Mouse (Mus musculus) heart, embryonic 10.5 days (tissue): ENCODE measurements at regions not wholly inside any gene's neighbourhood (a gene's known extent, or its start where the extent isn't known, plus 50 kb on each side); places are given as distances from the start of the nearest gene placed in this dataset.
A peak's percentile ranks its signal among the peaks of the same experiment; 100 is the strongest.

Experiments used
- DNase-seq: peaks from one replicate; pipeline ENCODE4 v3.0.0-alpha.2; 2017; ENCODE audit warnings: low spot score
- H3K27ac ChIP-seq: fragments of 300-500 bp; sonication (generic); 2 replicates; pipeline ENCODE4 v1.5.1; 2016; ENCODE audit warnings: mild to moderate bottlenecking
- H3K27me3 ChIP-seq: fragments of 300-500 bp; sonication (generic); 2 replicates; pipeline ENCODE4 v1.6.1; 2016; ENCODE audit warnings: mild to moderate bottlenecking; ENCODE audit not compliant: poor library complexity, insufficient read depth, severe bottlenecking
- H3K36me3 ChIP-seq: fragments of 300-500 bp; sonication (generic); 2 replicates; pipeline ENCODE4 v1.6.1; 2016; ENCODE audit warnings: mild to moderate bottlenecking, moderate library complexity
- H3K4me1 ChIP-seq: fragments of 300-500 bp; sonication (generic); 2 replicates; pipeline ENCODE4 v1.6.1; 2016; ENCODE audit warnings: mild to moderate bottlenecking
- H3K4me3 ChIP-seq: fragments of 300-500 bp; sonication (generic); 2 replicates; pipeline ENCODE4 v1.5.1; 2016; ENCODE audit warnings: mild to moderate bottlenecking, moderate library complexity
- H3K9me3 ChIP-seq: fragments of 300-500 bp; sonication (generic); 2 replicates; pipeline ENCODE4 v1.6.1; 2016; ENCODE audit warnings: mild to moderate bottlenecking, moderate library complexity
- WGBS: fragments of 180-500 bp; shearing (Covaris S2); methylation state at CpG from one replicate; pipeline ENCODE4 v1.1.7; 2016; 5-methylcytosine and 5-hydroxymethylcytosine counted together

DNA sequence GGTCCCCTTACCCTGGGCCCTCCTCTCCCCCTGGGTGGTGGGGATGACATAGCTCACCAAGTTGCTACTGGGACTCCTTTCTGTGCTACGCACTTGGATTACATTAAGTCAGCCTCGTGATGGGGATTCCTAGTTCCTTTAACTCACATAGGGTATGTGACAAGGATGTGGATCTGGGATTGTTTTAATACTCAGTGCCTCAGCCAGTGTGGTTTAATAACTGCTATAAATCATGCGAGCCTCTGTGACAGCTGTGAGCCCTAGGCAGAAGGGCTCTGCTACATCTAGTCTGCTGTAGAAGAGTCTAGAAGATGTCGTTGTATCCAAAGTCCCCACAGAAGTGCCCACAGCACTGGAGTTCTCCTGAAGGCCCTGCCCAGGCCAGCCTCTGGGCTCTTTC lies 796.5 kb upstream of the Car8 start:
- no peaks in the 10 kb centered on the region for H3K9me3 ChIP-seq
- WGBS: 68% methylated on average over 4 of the region's 4 CpGs
- H3K36me3 ChIP-seq: no peaks in the 10 kb centered on the region
- H3K27ac ChIP-seq: no peak overlapping the region
- H3K4me3 ChIP-seq: no peak overlapping the region
- no peaks in the 10 kb centered on the region for H3K27me3 ChIP-seq
- DNase-seq: no peak
- H3K4me1 ChIP-seq: peaks cover 12% of the 10 kb centered on the region; the same call in 1 of the 2 replicates

DNA sequence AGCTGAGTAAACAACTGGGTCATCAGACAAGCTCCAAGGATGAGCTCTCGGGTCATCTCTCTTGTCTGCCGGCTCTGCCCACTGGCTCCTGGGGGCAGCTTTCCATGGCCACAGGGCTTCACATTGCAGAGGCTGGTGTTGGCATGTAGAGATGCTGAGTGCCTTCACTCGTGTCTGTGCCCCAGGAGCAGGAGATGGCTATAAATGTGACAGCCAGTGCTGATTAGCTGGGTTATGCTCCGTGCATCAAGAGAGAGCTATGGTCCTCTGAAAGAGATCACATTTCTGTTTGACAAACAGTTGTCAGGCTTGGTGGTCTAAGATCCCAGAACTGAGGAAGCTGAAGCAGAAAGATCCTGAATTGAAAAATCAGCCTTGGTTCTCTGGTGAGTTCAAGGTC lies 795.4 kb upstream of the Car8 start:
- DNase-seq: no peak
- Histone ChIP-seq H3K36me3 (no peaks in the 10 kb centered on the region), H3K4me3 (no peak overlapping the region), H3K27me3 (no peaks in the 10 kb centered on the region), H3K9me3 (no peaks in the 10 kb centered on the region), H3K27ac (no peak overlapping the region), H3K4me1 (peaks cover 12% of the 10 kb centered on the region)
- WGBS: 47% methylated on average over 4 of the region's 4 CpGs

DNA sequence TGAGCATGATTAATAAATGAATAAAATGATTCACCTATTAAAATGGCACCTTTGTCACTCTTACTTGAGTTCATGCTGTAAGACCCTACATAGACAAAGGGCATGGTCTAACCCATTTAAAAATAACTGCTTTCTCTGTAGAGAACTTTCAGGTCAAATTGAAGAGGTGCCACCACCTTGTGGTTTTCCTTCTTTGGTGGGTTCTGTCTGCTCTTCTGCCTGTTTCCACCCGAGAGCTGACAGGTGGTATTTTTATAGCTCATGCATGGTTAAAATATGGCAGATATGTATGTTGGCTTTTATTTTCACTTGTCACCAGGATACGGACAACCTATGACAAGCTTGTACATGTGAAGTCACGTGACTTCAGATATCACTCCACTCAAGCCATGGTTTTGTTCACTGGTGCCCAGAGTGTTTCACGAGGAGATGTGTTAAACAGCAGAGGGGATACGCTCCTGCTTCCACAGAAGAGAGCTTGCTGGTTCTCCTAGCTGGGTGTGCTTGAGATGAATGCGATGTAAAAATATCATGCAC lies 794.3 kb upstream of the Car8 start:
- Histone ChIP-seq H3K27ac (no peak overlapping the region), H3K4me1 (peaks cover 21% of the 10 kb centered on the region), H3K9me3 (no peaks in the 10 kb centered on the region), H3K4me3 (no peak overlapping the region), H3K36me3 (no peaks in the 10 kb centered on the region), H3K27me3 (no peaks in the 10 kb centered on the region)
- WGBS: 86% methylated on average over 6 of the region's 6 CpGs
- DNase-seq: no peak

DNA sequence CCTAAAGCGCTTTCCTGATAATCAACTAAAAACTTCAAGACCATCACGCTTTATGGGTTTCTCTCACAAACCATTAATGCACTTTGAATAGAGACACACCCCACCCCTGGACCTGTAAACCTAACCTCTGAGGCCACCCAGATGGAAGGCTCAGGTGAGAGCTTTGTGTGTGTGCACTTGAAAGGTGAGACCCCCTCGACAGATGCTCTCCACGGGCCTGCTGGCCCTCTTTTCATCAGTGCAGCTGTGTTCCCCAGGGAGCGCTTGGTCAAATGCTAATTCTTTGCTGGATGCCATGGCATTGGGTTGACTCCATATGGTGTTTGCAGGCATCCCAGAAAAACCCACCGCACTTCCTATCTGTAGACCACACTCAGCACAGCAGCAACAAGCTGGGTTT lies 792.8 kb upstream of the Car8 start:
- DNase-seq: no peak
- Histone ChIP-seq H3K27ac (no peak overlapping the region), H3K4me1 (peaks cover 23% of the 10 kb centered on the region), H3K9me3 (no peaks in the 10 kb centered on the region), H3K27me3 (no peaks in the 10 kb centered on the region), H3K36me3 (no peaks in the 10 kb centered on the region), H3K4me3 (no peak overlapping the region)
- WGBS: 48% methylated on average over 6 of the region's 6 CpGs

DNA sequence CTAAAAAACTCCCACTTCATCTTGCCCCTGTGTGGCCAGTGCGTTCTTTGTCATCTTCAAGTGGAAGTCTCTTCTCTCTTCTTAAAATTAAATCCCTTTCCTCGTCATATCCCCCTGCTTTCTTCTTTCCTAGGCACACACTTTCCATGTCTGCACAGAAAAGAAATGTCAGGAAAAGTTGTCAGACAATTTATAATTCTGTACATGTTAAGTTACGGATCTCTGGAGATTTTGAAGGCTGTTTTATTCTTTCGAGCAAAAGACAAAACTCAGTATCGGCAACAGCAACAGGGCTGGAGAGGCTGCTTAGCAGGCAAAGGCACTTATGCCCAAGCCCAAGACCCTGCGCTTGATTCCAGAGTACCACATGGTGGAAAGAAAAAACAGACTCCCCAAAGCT lies 790.1 kb upstream of the Car8 start:
- no peaks in the 10 kb centered on the region for H3K36me3 ChIP-seq
- peaks cover 17% of the 10 kb centered on the region for H3K4me1 ChIP-seq
- H3K27ac ChIP-seq: peak overlapping the region; percentile 85; the same call in 1 of the 2 replicates
- no peak for DNase-seq
- H3K27me3 ChIP-seq: no peaks in the 10 kb centered on the region
- 24% methylated on average over 6 of the region's 6 CpGs for WGBS
- H3K4me3 ChIP-seq: peak overlapping the region; percentile 63
- H3K9me3 ChIP-seq: no peaks in the 10 kb centered on the region

DNA sequence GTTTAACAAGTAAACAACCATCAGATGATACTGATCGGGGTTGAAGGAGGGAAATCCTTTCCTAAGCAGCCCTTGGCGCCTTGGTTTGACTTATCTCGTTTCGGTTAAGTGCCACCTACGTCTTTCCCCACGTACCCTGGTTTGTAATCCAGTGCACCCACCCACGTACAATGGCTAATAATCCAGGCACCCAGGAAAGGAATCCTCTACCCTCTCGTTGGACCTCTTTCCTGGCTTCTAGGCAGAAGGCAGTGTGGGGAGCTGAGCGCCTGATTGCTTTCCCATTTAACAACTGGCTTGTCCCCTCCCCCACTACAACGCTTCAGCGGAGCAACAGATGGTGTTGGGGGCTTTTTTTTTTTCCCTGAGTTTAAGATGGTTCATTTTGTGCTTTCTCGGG lies 789.6 kb upstream of the Car8 start:
- peaks cover 17% of the 10 kb centered on the region for H3K4me1 ChIP-seq
- H3K9me3 ChIP-seq: no peaks in the 10 kb centered on the region
- H3K27ac ChIP-seq: peak overlapping the region; percentile 85
- H3K36me3 ChIP-seq: no peaks in the 10 kb centered on the region
- WGBS: under 1% methylated on average over 12 of the region's 12 CpGs
- H3K4me3 ChIP-seq: peak overlapping the region; percentile 63
- H3K27me3 ChIP-seq: no peaks in the 10 kb centered on the region
- no peak for DNase-seq

DNA sequence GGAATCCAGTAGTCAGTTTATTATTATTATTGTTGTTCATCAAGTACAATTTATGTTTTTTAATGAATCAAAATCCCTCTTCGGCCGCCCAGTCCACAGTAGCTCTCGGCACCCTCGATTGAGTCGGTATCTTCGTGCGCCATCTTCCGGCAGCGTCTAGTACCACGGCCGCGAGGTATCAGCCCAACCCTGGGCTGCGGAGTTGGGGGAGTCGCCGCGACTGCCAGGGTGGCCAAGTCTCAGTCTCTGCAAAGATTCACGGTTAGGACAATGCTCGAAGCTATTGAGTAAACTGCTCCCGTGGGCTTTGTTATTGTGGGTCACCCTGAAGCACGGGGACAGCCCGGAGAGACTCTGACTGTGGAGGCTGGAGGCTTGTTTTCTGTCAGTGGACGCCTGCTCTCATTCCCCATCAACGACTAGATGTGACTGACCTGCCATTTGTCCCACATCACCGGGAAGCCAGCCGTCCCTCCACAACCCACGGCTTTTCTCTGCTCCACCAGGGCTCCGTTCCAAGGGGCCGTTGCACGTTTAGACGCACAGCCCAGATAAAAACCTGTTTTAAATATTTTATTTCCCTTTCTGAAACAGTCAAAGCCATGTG lies 789.1 kb upstream of the Car8 start:
- H3K4me1 ChIP-seq: peaks cover 17% of the 10 kb centered on the region

DNA sequence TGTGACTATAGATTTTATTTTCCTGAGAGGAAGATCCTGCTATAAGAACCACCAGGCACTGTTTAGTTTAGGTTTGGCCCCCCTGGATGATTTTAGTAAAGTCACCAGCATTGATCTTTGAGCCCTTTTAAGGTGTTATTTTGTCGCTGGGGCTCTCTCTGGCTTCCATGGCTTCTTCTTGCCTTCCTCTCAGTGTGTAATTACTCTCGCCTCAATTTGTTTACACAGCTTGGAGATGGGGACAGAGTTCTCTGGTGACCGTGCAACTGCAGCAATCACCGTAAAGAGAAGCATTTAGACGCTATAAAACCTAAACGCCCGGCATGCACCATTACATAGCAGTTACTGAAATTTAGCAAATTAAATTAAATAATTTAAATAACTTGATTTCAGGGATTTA lies 788.5 kb upstream of the Car8 start:
- Histone ChIP-seq H3K27ac (peak overlapping the region; percentile 85; the same call in 1 of the 2 replicates), H3K9me3 (no peaks in the 10 kb centered on the region), H3K27me3 (no peaks in the 10 kb centered on the region), H3K4me1 (peaks cover 17% of the 10 kb centered on the region), H3K36me3 (no peaks in the 10 kb centered on the region), H3K4me3 (peak overlapping the region; percentile 63)
- 23% methylated on average over 7 of the region's 7 CpGs for WGBS
- DNase-seq: no peak

More for the DNA sequence above, 789.1 kb upstream of the Car8 start:
- Histone ChIP-seq H3K27me3 (no peaks in the 10 kb centered on the region), H3K4me3 (peak overlapping the region; percentile 63), H3K36me3 (no peaks in the 10 kb centered on the region), H3K9me3 (no peaks in the 10 kb centered on the region), H3K27ac (peak overlapping the region; percentile 85)
- WGBS: 1% methylated on average over 30 of the region's 30 CpGs
- peak; percentile 89 for DNase-seq

DNA sequence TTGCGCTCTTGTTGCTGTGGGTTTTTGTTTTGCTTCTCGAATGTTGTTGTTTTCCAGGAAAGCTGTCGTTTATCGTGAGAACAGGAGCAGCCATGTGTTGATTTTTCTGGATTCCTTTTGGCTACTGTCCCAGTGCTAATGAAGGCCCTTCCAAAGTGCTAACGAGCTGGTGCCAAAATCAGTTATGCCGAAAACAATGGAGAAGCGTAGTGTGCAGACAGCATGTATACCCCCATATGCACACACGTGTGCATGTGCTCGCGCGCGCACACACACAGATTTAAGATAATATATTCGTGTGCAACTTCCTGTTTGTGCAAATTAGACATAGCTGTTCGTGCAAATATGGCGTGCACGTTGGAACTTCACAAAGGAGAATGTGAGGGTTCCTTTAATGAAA lies 788.0 kb upstream of the Car8 start:
- H3K27ac ChIP-seq: no peak overlapping the region
- WGBS: 73% methylated on average over 16 of the region's 16 CpGs
- H3K27me3 ChIP-seq: no peaks in the 10 kb centered on the region
- no peak overlapping the region for H3K4me3 ChIP-seq
- DNase-seq: no peak
- H3K9me3 ChIP-seq: no peaks in the 10 kb centered on the region
- H3K36me3 ChIP-seq: no peaks in the 10 kb centered on the region
- H3K4me1 ChIP-seq: peaks cover 17% of the 10 kb centered on the region

DNA sequence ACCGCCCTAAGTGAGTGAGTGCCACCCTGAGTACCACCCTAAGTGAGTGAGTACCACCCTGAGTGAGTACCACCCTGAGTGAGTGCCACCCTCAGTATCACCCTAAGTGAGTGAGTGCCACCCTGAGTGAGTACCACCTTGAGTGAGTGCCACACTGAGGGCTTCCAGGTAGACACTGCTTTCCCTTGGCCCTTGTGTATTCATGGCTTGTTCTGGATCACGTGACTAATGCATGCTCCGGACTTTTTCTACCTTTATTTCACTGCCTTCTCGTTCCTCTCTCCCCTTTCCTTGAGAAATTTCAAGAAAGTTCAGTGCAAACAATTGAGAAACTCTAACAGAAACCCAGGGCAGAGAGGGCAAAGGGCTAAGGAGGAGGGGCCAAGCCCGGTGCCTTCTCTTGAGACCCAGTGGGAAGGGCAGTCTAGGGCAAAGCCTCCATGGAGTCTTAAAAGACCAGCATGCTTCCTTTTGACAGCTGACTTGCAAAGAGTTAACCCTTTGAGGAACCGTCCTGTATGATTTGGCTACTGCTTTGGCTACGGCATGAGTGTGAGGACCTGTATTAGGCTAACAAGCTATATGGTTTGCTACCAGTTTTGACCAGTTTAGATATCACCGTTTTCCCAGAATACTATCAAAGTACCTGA lies 787.1 kb upstream of the Car8 start:
- Histone ChIP-seq H3K27ac (peak overlapping the region; percentile 49; the same call in 1 of the 2 replicates), H3K4me3 (no peak overlapping the region), H3K4me1 (peaks cover 17% of the 10 kb centered on the region), H3K9me3 (no peaks in the 10 kb centered on the region), H3K36me3 (no peaks in the 10 kb centered on the region), H3K27me3 (no peaks in the 10 kb centered on the region)
- DNase-seq: no peak
- 68% methylated on average over 8 of the region's 8 CpGs for WGBS

DNA sequence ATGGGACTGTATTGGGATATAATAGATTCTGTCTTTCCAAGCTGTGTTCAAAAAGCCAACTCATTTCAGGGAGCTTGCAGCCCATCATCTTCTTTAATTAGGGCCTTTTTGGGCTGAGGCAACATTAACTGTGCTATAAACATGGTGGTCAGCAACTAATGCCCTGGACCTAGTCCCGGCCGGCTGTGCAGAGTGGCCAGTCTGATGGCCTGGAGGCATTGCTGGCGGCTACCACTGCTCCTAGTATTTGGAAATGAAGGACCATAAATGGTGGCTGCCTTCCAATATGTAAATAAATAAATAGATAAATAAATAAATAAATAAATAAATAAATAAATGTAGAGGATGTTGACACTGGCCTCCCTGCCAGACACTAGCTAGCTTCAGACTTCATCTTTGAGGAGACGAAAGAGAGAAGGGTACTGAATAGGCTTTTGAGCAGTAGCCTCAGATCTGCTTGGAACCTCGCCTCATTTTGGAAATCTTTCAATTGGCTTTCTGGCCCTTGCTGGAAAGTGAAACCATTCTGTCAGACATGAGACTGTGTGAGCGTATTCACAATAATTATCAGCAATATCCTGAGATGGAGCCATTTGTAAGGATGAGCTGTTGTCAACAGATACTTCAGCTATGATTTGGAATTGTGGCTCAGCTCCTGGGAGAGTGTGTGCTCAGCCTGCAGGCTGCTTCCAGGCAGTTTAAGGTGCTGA lies 785.5 kb upstream of the Car8 start:
- Histone ChIP-seq H3K27me3 (no peaks in the 10 kb centered on the region), H3K27ac (no peak overlapping the region), H3K36me3 (no peaks in the 10 kb centered on the region), H3K4me1 (peaks cover 17% of the 10 kb centered on the region), H3K9me3 (no peaks in the 10 kb centered on the region), H3K4me3 (no peak overlapping the region)
- DNase-seq: no peak
- 82% methylated on average over 6 of the region's 6 CpGs for WGBS

DNA sequence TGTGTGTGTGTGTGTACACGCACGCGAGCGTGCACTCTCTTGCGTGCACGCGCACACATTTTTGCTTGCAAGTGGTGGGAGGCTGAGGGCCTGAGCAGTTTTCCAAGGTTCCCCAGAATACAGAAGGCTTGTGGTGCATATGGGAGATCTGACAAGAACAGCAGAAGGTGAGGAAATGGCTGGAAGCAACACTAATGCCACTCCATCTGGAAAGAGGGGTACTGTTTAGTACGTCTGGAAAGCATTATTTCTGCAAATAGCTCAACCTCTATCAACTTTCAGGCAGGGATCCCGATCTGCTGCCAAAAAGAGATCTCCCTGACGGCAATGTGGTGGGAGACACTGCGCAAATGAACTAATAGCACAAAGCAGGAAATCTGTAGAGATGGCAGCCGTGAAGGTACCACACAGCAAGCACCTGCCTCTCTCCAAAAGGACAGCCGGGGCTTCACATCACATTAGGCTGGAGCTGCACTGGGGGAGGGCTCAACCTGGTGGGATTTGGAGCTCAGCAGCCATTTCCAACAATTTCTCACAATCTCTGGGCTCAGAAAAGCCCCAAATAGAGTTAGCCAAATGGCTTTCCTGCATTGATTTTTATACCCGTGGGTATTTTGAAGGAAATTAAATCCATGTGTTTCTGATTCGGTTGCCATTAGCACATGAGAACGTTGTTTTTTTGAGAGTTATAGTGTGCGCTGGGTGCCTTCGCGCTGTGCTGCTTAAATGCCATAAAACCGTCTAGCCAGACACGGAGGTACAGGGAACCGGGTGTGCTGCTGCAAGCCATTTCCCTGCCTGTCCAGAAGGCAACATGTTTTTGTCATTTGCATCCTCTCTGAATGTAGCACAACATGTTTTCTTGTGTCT lies 780.6 kb upstream of the Car8 start:
- Histone ChIP-seq H3K4me3 (no peak overlapping the region), H3K36me3 (no peaks in the 10 kb centered on the region), H3K27me3 (no peaks in the 10 kb centered on the region), H3K9me3 (no peaks in the 10 kb centered on the region), H3K4me1 (peaks cover 23% of the 10 kb centered on the region), H3K27ac (no peak overlapping the region)
- DNase-seq: no peak
- 81% methylated on average over 22 of the region's 22 CpGs for WGBS
